Mouse (Mus musculus): ENCODE data around the gene Plch2. TPM values are rescaled to one million over a fixed set of nuclear protein-coding genes. Genes with fewer than 3 reads are reported as not detected.

Plch2 gene
- polyA plus RNA-seq, 1 experiment = 0.06 TPM

DNA sequence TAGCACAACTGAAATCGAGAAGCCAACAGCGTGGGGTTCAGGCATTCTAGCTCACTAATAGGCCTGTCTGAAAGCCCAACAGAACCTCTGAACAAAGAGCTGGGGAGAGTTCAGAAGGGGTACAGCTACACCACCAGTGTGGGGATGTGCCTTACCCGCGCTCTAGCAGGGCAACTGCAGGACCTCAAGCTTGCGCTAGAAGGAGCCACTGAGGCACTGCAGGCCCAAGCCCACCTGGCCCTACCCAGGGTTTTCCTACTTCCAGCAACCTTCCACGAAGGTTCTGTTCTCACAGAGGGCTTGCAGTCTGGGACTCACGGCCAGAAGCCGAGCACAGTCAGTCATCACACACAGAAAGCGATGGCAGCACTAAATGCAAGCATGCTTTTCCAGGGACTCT, 18.6 kb upstream of the Plch2 start:
- Histone ChIP-seq H3K36me3 (ENCODE audit: control insufficient read depth, insufficient read depth) (peaks cover 53% of the 10 kb centered on the region), H3ac (ENCODE audit: control insufficient read depth, insufficient read length) (no peak overlapping the region), H3K79me2 (ENCODE audit: control insufficient read depth, insufficient read depth) (peaks cover 6% of the 10 kb centered on the region), H3K4me3 (no peak overlapping the region), H3K27me3 (ENCODE audit: control insufficient read depth, insufficient read depth, insufficient read length) (no peaks in the 10 kb centered on the region), H3K4me2 (ENCODE audit: low read depth) (no peak overlapping the region)
- no peak for TF ChIP-seq TCF3 (IDR thresholded peaks at IDR 0.05; ENCODE audit: insufficient read length, low read depth)
- no peak for TF ChIP-seq USF1 (IDR thresholded peaks at IDR 0.05; ENCODE audit: low read depth)
- no peak for TF ChIP-seq POLR2A (IDR thresholded peaks at IDR 0.05; ENCODE audit: insufficient read length, low read depth)
- TF ChIP-seq E2F4 (IDR thresholded peaks at IDR 0.05; ENCODE audit: insufficient read depth) = no peak
- TF ChIP-seq POLR2AphosphoS2 (IDR thresholded peaks at IDR 0.05; ENCODE audit: insufficient read length, low read depth) = peak; percentile 46
- TF ChIP-seq MYOG (IDR thresholded peaks at IDR 0.05; ENCODE audit: control insufficient read depth in 1 of 3, insufficient read depth in 1 of 3, insufficient read length in 2 of 3, low read depth in 2 of 3) = no peak

DNA sequence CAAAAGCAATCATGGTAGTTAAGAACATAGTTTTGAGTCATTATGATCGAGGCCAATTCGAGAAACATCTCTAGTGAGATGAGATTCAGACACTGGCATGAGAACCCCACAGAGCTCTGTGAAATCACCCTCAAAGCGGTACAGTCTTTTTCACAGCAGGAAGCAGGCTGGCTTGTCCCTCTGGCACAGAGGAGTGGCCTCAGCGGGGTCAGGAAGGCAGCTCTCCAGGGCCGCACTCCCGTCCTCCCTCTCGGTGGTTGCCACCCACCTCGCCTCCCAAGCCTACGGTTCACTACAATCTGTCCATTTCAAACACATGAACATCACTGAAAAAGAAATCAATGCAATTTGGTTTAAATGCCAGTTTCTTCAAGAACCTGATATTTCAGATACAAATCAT, 17.8 kb upstream of the Plch2 start:
- TF ChIP-seq USF1 (IDR thresholded peaks at IDR 0.05; ENCODE audit: low read depth) = no peak
- no peak for TF ChIP-seq MYOG (IDR thresholded peaks at IDR 0.05; ENCODE audit: control insufficient read depth in 1 of 3, insufficient read depth in 1 of 3, insufficient read length in 2 of 3, low read depth in 2 of 3)
- TF ChIP-seq POLR2A (IDR thresholded peaks at IDR 0.05; ENCODE audit: insufficient read length, low read depth) = no peak
- TF ChIP-seq SRF (IDR thresholded peaks at IDR 0.05; ENCODE audit: control insufficient read depth, insufficient read length, low read depth) = no peak
- TF ChIP-seq MAX (IDR thresholded peaks at IDR 0.05; ENCODE audit: low read depth) = no peak
- no peak for TF ChIP-seq TCF3 (IDR thresholded peaks at IDR 0.05; ENCODE audit: insufficient read length, low read depth)
- TF ChIP-seq POLR2AphosphoS2 (IDR thresholded peaks at IDR 0.05; ENCODE audit: insufficient read length, low read depth) = no peak
- TF ChIP-seq CEBPB (IDR thresholded peaks at IDR 0.05; ENCODE audit: insufficient read depth, poor library complexity, severe bottlenecking) = no peak
- no peak for TF ChIP-seq TCF12 (IDR thresholded peaks at IDR 0.05; ENCODE audit: insufficient read depth, poor library complexity, severe bottlenecking)
- no peak for TF ChIP-seq REST (IDR thresholded peaks at IDR 0.05; ENCODE audit: insufficient read depth, insufficient read length)
- no peak for TF ChIP-seq E2F4 (IDR thresholded peaks at IDR 0.05; ENCODE audit: insufficient read depth)
- TF ChIP-seq MYOD1 (IDR thresholded peaks at IDR 0.05; ENCODE audit: control insufficient read depth in 1 of 3, insufficient read length in 2 of 3, low read depth in 2 of 3) = no peak
- Histone ChIP-seq H3ac (ENCODE audit: control insufficient read depth, insufficient read length) (no peak overlapping the region), H3K36me3 (ENCODE audit: control insufficient read depth, insufficient read depth) (peaks cover 47% of the 10 kb centered on the region), H3K79me2 (ENCODE audit: control insufficient read depth, insufficient read depth) (peaks cover 6% of the 10 kb centered on the region), H3K4me3 (no peak overlapping the region), H3K4me2 (ENCODE audit: low read depth) (no peak overlapping the region), H3K27me3 (ENCODE audit: control insufficient read depth, insufficient read depth, insufficient read length) (no peaks in the 10 kb centered on the region)

DNA sequence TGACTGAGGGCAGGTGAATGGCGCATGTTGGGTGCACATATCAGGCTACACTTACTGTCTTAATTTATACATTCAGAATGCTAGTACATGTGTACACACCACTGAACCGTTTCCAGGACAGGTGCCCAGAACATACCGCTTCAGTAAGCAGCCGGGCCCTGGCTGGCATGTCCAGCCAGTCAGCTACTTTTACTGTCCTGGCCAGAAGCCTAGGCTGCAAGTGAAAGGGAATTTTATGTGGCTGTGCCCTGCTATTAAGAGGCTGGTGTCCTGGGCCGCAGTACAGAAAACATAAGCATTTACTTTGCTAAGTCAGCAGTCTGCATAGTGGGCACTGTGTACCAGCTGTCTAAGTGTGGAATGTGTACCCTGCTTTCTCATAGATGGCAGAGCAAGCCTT, 14.3 kb upstream of the Plch2 start:
- no peak overlapping the region for H3K4me2 ChIP-seq (ENCODE audit: low read depth)
- no peaks in the 10 kb centered on the region for H3K27me3 ChIP-seq (ENCODE audit: control insufficient read depth, insufficient read depth, insufficient read length)
- no peak overlapping the region for H3ac ChIP-seq (ENCODE audit: control insufficient read depth, insufficient read length)
- TF ChIP-seq MAX (IDR thresholded peaks at IDR 0.05; ENCODE audit: low read depth) = no peak
- no peak for TF ChIP-seq TCF12 (IDR thresholded peaks at IDR 0.05; ENCODE audit: insufficient read depth, poor library complexity, severe bottlenecking)
- TF ChIP-seq E2F4 (IDR thresholded peaks at IDR 0.05; ENCODE audit: insufficient read depth) = no peak
- H3K36me3 ChIP-seq (ENCODE audit: control insufficient read depth, insufficient read depth) = peaks cover 31% of the 10 kb centered on the region
- H3K79me2 ChIP-seq (ENCODE audit: control insufficient read depth, insufficient read depth) = peaks cover 5% of the 10 kb centered on the region
- no peak overlapping the region for H3K4me3 ChIP-seq

DNA sequence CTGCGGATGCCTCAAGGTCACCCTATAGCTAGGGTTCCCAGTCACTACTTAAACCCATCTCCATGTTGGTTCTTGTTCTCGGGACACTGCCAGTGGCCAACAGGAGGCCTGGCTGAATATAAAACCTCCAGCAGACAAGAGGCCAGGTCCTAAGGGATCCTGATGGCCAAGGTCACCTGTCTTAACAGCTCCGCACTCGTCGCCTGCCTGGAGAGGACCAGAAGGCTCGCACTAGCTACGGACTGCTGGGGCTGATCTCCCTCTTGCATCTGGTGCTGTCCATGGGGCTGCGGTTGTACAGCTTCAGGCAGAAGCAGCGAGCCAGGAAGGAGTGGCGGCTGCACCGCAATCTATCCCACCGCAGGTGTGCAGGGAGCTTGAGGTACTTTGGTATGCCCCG, 13.6 kb upstream of the Plch2 start:
- Histone ChIP-seq H3K27me3 (ENCODE audit: control insufficient read depth, insufficient read depth, insufficient read length) (no peaks in the 10 kb centered on the region), H3K4me3 (no peak overlapping the region), H3K79me2 (ENCODE audit: control insufficient read depth, insufficient read depth) (peaks cover 5% of the 10 kb centered on the region), H3K4me2 (ENCODE audit: low read depth) (no peak overlapping the region), H3K36me3 (ENCODE audit: control insufficient read depth, insufficient read depth) (peaks cover 24% of the 10 kb centered on the region), H3ac (ENCODE audit: control insufficient read depth, insufficient read length) (no peak overlapping the region)
- TF ChIP-seq POLR2AphosphoS2 (IDR thresholded peaks at IDR 0.05; ENCODE audit: insufficient read length, low read depth) (peak; percentile 42), CEBPB (IDR thresholded peaks at IDR 0.05; ENCODE audit: insufficient read depth, poor library complexity, severe bottlenecking) (no peak)

DNA sequence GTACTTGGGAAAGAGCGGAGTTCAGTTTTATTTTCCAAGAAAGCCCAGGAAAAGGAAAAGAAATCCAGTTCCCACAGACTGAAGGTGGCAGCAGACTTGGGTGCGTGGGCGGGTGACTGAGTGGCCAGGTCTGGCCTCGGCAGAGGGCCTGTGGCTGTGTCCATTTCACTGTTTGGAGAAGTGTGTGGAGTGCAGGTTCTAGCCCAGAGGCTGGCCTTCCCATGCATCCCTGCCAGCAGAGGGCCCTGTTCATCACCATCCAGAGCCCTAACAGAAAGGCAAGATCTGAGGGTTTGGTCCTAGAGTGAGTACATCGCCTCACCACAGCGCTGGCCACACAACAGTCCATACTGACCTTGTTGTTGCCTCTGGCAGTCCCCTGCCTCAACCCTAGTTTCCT, 12.6 kb upstream of the Plch2 start:
- TF ChIP-seq POLR2A (IDR thresholded peaks at IDR 0.05; ENCODE audit: insufficient read length, low read depth) (peak; percentile 26), POLR2AphosphoS2 (IDR thresholded peaks at IDR 0.05; ENCODE audit: insufficient read length, low read depth) (peak; percentile 84), SRF (IDR thresholded peaks at IDR 0.05; ENCODE audit: control insufficient read depth, insufficient read length, low read depth) (no peak), TCF12 (IDR thresholded peaks at IDR 0.05; ENCODE audit: insufficient read depth, poor library complexity, severe bottlenecking) (no peak), MYOG (IDR thresholded peaks at IDR 0.05; ENCODE audit: control insufficient read depth in 1 of 3, insufficient read depth in 1 of 3, insufficient read length in 2 of 3, low read depth in 2 of 3) (no peak)
- peaks cover 18% of the 10 kb centered on the region for H3K36me3 ChIP-seq (ENCODE audit: control insufficient read depth, insufficient read depth)
- peaks cover 3% of the 10 kb centered on the region for H3K27me3 ChIP-seq (ENCODE audit: control insufficient read depth, insufficient read depth, insufficient read length)
- peaks cover 5% of the 10 kb centered on the region for H3K79me2 ChIP-seq (ENCODE audit: control insufficient read depth, insufficient read depth)
- H3K4me2 ChIP-seq (ENCODE audit: low read depth) = no peak overlapping the region
- H3ac ChIP-seq (ENCODE audit: control insufficient read depth, insufficient read length) = no peak overlapping the region
- H3K4me3 ChIP-seq = no peak overlapping the region
